Mouse (Mus musculus): ENCODE measurements around the gene Eef1g. TPM values are rescaled to one million over a fixed set of nuclear protein-coding genes. Genes with fewer than 3 reads are reported as not detected.
"Not testable (repeated sequence)": the region's sequence is repeated elsewhere in the genome, so short reads cannot be mapped to it uniquely, and the experiment has no call there.

Gene Eef1g
- total RNA-seq, 2 experiments from 2014 or later, result 238 to 242 TPM

GRCm38 (mm10) chr19:8953135-8954039 is 13.5 kb upstream of the Eef1g start, which contains the start of gene Tut1:
Gene Tut1, plus strand, starts transcription at chr19:8953847.
- peak; percentile 25 for TF ChIP-seq CTCF (conservative IDR thresholded peaks at IDR 0.05)
- peak; percentile 93 to 95 for DNase-seq (ENCODE audit: low spot score in 2 of 2)
- peak within 1 kb of the TSS; percentile 98 for H3K4me3 ChIP-seq
- H3K27ac ChIP-seq, result peak within 1 kb of the TSS; percentile 93

- Histone ChIP-seq H3K27ac (peak overlapping the region; percentile 93), H3K4me3 (peak overlapping the region; percentile 98)
- TF ChIP-seq CTCF (conservative IDR thresholded peaks at IDR 0.05), result no peak
- DNase-seq (ENCODE audit: low spot score in 2 of 2), result no peak
Measured at GRCm38 (mm10) chr19:8954171-8954570, 12.7 kb upstream of the Eef1g start.

- no peak for TF ChIP-seq CTCF (conservative IDR thresholded peaks at IDR 0.05)
- DNase-seq (ENCODE audit: low spot score in 2 of 2), result no peak
- H3K27ac ChIP-seq, result peak overlapping the region; percentile 72
- H3K4me3 ChIP-seq, result no peak overlapping the region
Measured at GRCm38 (mm10) chr19:8962256-8962655, 4.6 kb upstream of the Eef1g start.

DNA sequence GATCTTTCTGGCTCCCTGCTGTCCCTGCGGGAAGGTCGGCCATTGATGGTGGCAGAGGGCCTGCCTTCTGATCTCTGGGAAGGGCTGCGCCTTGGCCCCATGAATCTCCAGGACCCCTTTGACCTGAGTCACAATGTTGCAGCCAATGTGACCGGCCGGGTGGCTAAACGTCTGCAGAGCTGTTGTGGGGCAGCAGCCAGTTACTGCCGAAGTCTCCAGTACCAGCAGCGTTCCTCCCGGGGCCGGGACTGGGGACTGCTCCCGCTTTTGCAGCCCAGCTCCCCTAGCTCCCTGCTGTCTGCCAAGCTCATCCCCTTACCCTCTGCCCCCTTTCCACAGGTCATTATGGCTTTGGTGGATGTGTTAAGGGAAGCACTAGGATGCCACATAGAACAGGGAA is 1.8 kb upstream of the Eef1g start:
- no peak overlapping the region for H3K4me3 ChIP-seq
- no peak for DNase-seq (ENCODE audit: low spot score in 2 of 2)
- TF ChIP-seq CTCF (conservative IDR thresholded peaks at IDR 0.05), result no peak
- no peak overlapping the region for H3K27ac ChIP-seq

GRCm38 (mm10) chr19:8965771-8966170 is 1.1 kb upstream of the Eef1g start:
- peak overlapping the region; percentile 98 for H3K27ac ChIP-seq
- no peak for TF ChIP-seq CTCF (conservative IDR thresholded peaks at IDR 0.05)
- no peak for DNase-seq (ENCODE audit: low spot score in 2 of 2)
- H3K4me3 ChIP-seq, result peak overlapping the region; percentile 86

DNA sequence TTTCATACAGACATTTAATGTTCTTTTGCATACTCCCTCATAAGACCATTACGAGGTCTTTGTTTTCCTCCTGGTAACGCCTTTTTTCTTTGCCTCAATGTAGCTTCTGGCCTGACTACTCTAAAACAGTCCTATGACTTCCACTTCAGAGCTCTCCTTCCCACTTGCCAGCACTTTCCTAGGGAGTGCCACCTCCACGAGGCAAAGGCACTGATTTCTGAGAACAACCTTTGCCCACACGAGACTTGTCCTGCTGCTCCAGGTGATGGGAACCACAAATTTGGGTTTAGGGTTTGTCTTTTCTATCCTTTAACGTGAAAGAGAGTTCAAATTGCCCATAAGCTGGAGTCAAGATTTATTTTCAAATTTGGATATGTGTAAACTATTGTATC is 647 bp upstream of the Eef1g start:
- DNase-seq (ENCODE audit: low spot score in 2 of 2), result no peak
- peak overlapping the region; percentile 86 for H3K4me3 ChIP-seq

GRCm38 (mm10) chr19:8967373-8967743 is 517 bp downstream of the Eef1g start:
- TF ChIP-seq CTCF (conservative IDR thresholded peaks at IDR 0.05), result no peak
- no peak for DNase-seq (ENCODE audit: low spot score in 2 of 2)
- H3K4me3 ChIP-seq, result peak overlapping the region; percentile 86
- H3K27ac ChIP-seq, result peak overlapping the region; percentile 91

More for the DNA sequence above, 647 bp upstream of the Eef1g start:
- peak overlapping the region; percentile 98 for H3K27ac ChIP-seq
- TF ChIP-seq CTCF (conservative IDR thresholded peaks at IDR 0.05), result no peak

DNA sequence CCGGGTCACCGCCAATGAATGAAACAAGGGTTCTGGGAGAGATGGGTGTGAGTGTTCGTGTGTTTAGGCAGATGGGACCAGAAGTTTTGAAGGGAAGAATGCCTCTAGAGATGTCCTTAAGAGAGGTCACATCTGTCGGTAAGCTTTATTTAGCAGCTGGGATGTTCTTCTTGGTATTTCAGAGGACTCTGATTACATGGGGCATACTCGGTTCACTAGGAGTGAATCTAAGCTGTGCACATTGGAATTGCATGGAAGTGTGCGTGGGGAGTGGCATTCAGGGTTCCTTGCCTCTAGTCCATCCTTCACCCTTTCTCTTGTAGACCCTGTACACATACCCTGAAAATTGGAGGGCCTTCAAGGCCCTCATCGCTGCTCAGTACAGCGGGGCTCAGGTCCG is 1.1 kb downstream of the Eef1g start:
- Histone ChIP-seq H3K4me3 (peak overlapping the region; percentile 86), H3K27ac (peak overlapping the region; percentile 91)
- no peak for TF ChIP-seq CTCF (conservative IDR thresholded peaks at IDR 0.05)
- DNase-seq (ENCODE audit: low spot score in 2 of 2), result no peak

GRCm38 (mm10) chr19:8972491-8972890 is 5.7 kb downstream of the Eef1g start:
- not testable (repeated sequence) for DNase-seq (ENCODE audit: low spot score in 2 of 2); H3K27ac ChIP-seq; H3K4me3 ChIP-seq

GRCm38 (mm10) chr19:8974638-8975037 is 7.8 kb downstream of the Eef1g start:
- Histone ChIP-seq H3K27ac (no peak overlapping the region), H3K4me3 (no peak overlapping the region)
- TF ChIP-seq CTCF (conservative IDR thresholded peaks at IDR 0.05), result peak; percentile 51
- DNase-seq (ENCODE audit: low spot score in 2 of 2), result no peak

- DNase-seq (ENCODE audit: low spot score in 2 of 2), result no peak
- Histone ChIP-seq H3K27ac (no peak overlapping the region), H3K4me3 (no peak overlapping the region)
- no peak for TF ChIP-seq CTCF (conservative IDR thresholded peaks at IDR 0.05)
Measured at GRCm38 (mm10) chr19:8975491-8975890, 8.7 kb downstream of the Eef1g start.

DNA sequence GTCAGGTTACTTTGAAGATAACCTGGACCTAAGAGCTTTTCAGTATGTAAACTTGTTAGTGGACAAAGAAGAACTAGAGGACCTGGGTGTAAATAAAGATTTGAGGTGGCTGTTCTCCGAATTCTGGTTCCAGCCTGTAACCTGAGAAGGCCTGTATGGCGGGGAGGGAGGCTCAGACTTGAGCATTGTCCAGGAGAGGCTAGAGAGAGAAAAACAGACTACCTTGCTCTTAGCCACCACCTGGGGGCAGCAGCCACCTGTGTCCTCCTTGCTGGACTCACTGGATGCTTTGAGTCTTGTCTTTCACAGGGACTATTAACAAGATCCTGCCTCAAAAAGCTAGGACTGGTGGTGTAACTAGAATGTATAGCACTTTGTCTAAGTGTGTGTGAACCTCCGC is 9.7 kb downstream of the Eef1g start:
- DNase-seq (ENCODE audit: low spot score in 2 of 2), result no peak
- Histone ChIP-seq H3K4me3 (no peak overlapping the region), H3K27ac (no peak overlapping the region)
- TF ChIP-seq CTCF (conservative IDR thresholded peaks at IDR 0.05), result peak; percentile 82

GRCm38 (mm10) chr19:8980771-8981170 is 13.9 kb downstream of the Eef1g start:
- DNase-seq (ENCODE audit: low spot score in 2 of 2), result no peak
- Histone ChIP-seq H3K27ac (no peak overlapping the region; the same call in 1 of the 2 replicates), H3K4me3 (no peak overlapping the region)
- no peak for TF ChIP-seq CTCF (conservative IDR thresholded peaks at IDR 0.05)

All from layer of hippocampus, adult 2 months (tissue).